Mouse (Mus musculus) brain, embryonic 14.5 days (tissue): ENCODE results near the gene Gpr176.

Experiments used
- CTCF ChIP-seq: fragments of 200-500 bp; IDR thresholded peaks from 2 replicates; pipeline ENCODE4 v1.5.1; 2012; ENCODE audit warnings: inconsistent platforms, mild to moderate bottlenecking, moderate library complexity, borderline replicate concordance; ENCODE audit not compliant: insufficient read depth, insufficient read length; ENCODE audit errors: extremely low read depth
- POLR2A ChIP-seq: fragments of 200-500 bp; IDR thresholded peaks from 2 replicates; pipeline ENCODE4 v1.6.1; 2012; ENCODE audit warnings: mild to moderate bottlenecking, inconsistent platforms, borderline replicate concordance; ENCODE audit not compliant: poor library complexity, insufficient read depth, insufficient read length, severe bottlenecking; ENCODE audit errors: extremely low read depth

DNA sequence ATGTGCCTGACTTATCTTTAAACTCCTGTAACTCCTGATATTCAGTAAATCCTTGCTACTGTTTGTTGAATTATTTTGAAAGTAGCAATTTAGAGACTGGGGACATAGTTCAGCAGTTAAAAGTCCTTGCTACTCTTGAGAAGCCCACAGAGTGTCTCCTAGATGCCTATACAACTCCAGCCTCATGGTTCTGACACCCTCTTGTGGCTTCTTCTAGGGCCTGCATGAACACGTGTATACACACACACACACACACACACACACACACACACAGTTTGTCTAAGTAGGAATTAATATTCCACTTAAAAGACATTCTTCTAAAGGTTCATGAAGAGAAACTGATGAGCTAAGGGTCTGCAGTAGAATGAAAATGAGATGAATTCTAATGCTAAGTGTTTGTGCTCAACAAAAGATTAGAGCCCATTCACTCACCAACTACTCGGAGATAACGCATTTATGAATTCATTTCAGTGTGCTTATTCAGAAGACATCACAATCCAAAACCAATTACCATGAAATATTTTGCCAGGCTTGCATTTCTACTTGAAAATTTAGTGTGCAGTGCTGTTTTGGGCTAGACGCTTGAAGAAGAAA is 144.6 kb downstream of the Gpr176 start:
- TF ChIP-seq POLR2A (no peak), CTCF (no peak)
